8 mouse cellular contexts compared by ENCODE assay signal in genomic region chr11:97399958-97400710, GRCm38 (mm10). TPM values are rescaled to one million over a fixed set of nuclear protein-coding genes. Genes with fewer than 3 reads are reported as not detected.
DNase-seq lines count a peak whose midpoint lies in the region; ATAC-seq and TF ChIP-seq lines count a peak whose summit lies in the region.

No protein-coding gene starts in this region.

- H3K4me1 ChIP-seq in embryonic facial prominence, embryonic 13.5 days = peaks cover 14% of the 10 kb centered on the region
- peaks cover 10% of the 10 kb centered on the region for H3K4me1 ChIP-seq in limb, embryonic 14.5 days (ENCODE audit: control insufficient read depth, insufficient read depth, low read length)
- no peaks in the 10 kb centered on the region for H3K4me1 ChIP-seq in midbrain, postnatal 0 days (ENCODE audit: insufficient read depth, low read length)

- 2% methylated on average over 23 of the region's 23 CpGs for WGBS in embryonic facial prominence, embryonic 13.5 days
- 3% methylated on average over 20 of the region's 23 CpGs for WGBS in limb, embryonic 14.5 days
- WGBS in midbrain, postnatal 0 days = 3% methylated on average over 23 of the region's 23 CpGs

- H3K4me2 ChIP-seq in embryonic facial prominence, embryonic 13.5 days = peak overlapping the region; percentile 71
- peak overlapping the region; percentile 74 for H3K4me2 ChIP-seq in limb, embryonic 14.5 days (replicated peaks; ENCODE audit: low read depth, low read length, severe bottlenecking)
- peak overlapping the region; percentile 63 for H3K4me2 ChIP-seq in midbrain, postnatal 0 days (ENCODE audit: low read depth, low read length, poor library complexity, severe bottlenecking)

- TF ChIP-seq CTCF in midbrain, postnatal 0 days (IDR thresholded peaks at IDR 0.05) = peak; percentile 95

- peak; percentile 87 for DNase-seq in A20 (ENCODE audit: low read depth, low spot score)
- DNase-seq in adrenal gland, postnatal 36 days = peak; percentile 88 to 90
- peak; percentile 70 for DNase-seq in heart, adult 8-10 months (ENCODE audit: low spot score)
- peak; percentile 76 to 83 for DNase-seq in kidney, adult 8-10 months
- DNase-seq in limb, embryonic 14.5 days (ENCODE audit: low spot score) = peak; percentile 93
- peak; percentile 93 for DNase-seq in midbrain, postnatal 0 days (ENCODE audit: low spot score)
- peak; percentile 55 to 79 for DNase-seq in spleen, postnatal 10 days (ENCODE audit: low spot score in 2 of 2)

- 0 out of 2 replicates have a peak, but pooled peaks have one; percentile 26 for ATAC-seq in embryonic facial prominence, embryonic 13.5 days (ENCODE audit: insufficient number of reproducible peaks, insufficient read depth, low FRiP score, low TSS enrichment, low read depth)
- ATAC-seq in limb, embryonic 14.5 days (ENCODE audit: low FRiP score, low read depth) = peak; percentile 70
- peak; percentile 72 for ATAC-seq in midbrain, postnatal 0 days (ENCODE audit: low FRiP score)

- peak overlapping the region; percentile 43 for H3K4me3 ChIP-seq in embryonic facial prominence, embryonic 13.5 days
- H3K4me3 ChIP-seq in limb, embryonic 14.5 days (replicated peaks; ENCODE audit: low read length) = peak overlapping the region; percentile 33
- peak overlapping the region; percentile 34 for H3K4me3 ChIP-seq in midbrain, postnatal 0 days (ENCODE audit: low read depth, low read length)

- no peaks in the 10 kb centered on the region for H3K9me3 ChIP-seq in embryonic facial prominence, embryonic 13.5 days
- H3K9me3 ChIP-seq in limb, embryonic 14.5 days (ENCODE audit: control insufficient read depth, low read length) = no peaks in the 10 kb centered on the region
- H3K9me3 ChIP-seq in midbrain, postnatal 0 days (ENCODE audit: low read length) = no peaks in the 10 kb centered on the region

- TF ChIP-seq POLR2A in limb, embryonic 14.5 days (IDR thresholded peaks at IDR 0.05; ENCODE audit: borderline replicate concordance, extremely low read depth, insufficient read depth, insufficient read length) = no peak

- H3K27ac ChIP-seq in embryonic facial prominence, embryonic 13.5 days = no peak overlapping the region
- no peak overlapping the region for H3K27ac ChIP-seq in limb, embryonic 14.5 days (replicated peaks; ENCODE audit: low read depth, low read length)
- peak overlapping the region; percentile 48 for H3K27ac ChIP-seq in midbrain, postnatal 0 days (ENCODE audit: low read depth, low read length)

- no peak overlapping the region for H3K9ac ChIP-seq in embryonic facial prominence, embryonic 13.5 days
- no peak overlapping the region for H3K9ac ChIP-seq in limb, embryonic 14.5 days (ENCODE audit: low read depth, low read length, severe bottlenecking)
- peak overlapping the region; percentile 33; the same call in 1 of the 2 replicates for H3K9ac ChIP-seq in midbrain, postnatal 0 days (replicated peaks; ENCODE audit: low read length, poor library complexity, severe bottlenecking)

- H3K36me3 ChIP-seq in embryonic facial prominence, embryonic 13.5 days = peaks cover 25% of the 10 kb centered on the region
- peaks cover 17% of the 10 kb centered on the region; the same call in 1 of the 2 replicates for H3K36me3 ChIP-seq in limb, embryonic 14.5 days (ENCODE audit: control insufficient read depth, insufficient read depth, low read length)
- peaks cover 15% of the 10 kb centered on the region for H3K36me3 ChIP-seq in midbrain, postnatal 0 days (ENCODE audit: insufficient read depth, low read length)

- peaks cover 1% of the 10 kb centered on the region for H3K27me3 ChIP-seq in embryonic facial prominence, embryonic 13.5 days
- H3K27me3 ChIP-seq in limb, embryonic 14.5 days (ENCODE audit: control insufficient read depth, insufficient read depth, low read length) = no peaks in the 10 kb centered on the region
- H3K27me3 ChIP-seq in midbrain, postnatal 0 days (ENCODE audit: insufficient read depth, low read length) = no peaks in the 10 kb centered on the region

RNA-seq across cellular contexts. Expression of gene Arhgap23, which starts 15.2 kb away (rescaled TPM):
- 10 to 100 TPM; 28.6 to 37.3 TPM for total RNA-seq in adrenal gland, postnatal 36 days (2021)
- 7.7 and 8.4 TPM in 2 replicates for polyA plus RNA-seq in embryonic facial prominence, embryonic 13.5 days (2015; fragmentation: Nextera tagmentation; extraction: Ambion mirVana)
- 10 to 100 TPM; 13.3 to 14.9 (median 14.0) TPM for total RNA-seq in heart, adult 8-10 months (2022)
- 28.9 and 37.9 TPM in 2 replicates for polyA plus RNA-seq in limb, embryonic 14.5 days (2012; rRNA removed)
- 9.8 and 10.8 TPM in 2 replicates for polyA plus RNA-seq in limb, embryonic 14.5 days (2014; fragmentation: Nextera tagmentation; extraction: Ambion mirVana)
- 80.2 and 80.9 TPM in 2 replicates for total RNA-seq in midbrain, postnatal 0 days (2014; rRNA removed)
- polyA plus RNA-seq in midbrain, postnatal 0 days (2015; fragmentation: Nextera tagmentation; extraction: Ambion mirVana) = 9.2 and 9.6 TPM in 2 replicates

RNA-seq across cellular contexts. Expression of gene Socs7, which starts 37.8 kb away (rescaled TPM):
- 10 to 100 TPM; 20.6 to 22.1 TPM for total RNA-seq in adrenal gland, postnatal 36 days (2021)
- 4.7 and 5.3 TPM in 2 replicates for polyA plus RNA-seq in embryonic facial prominence, embryonic 13.5 days (2015; fragmentation: Nextera tagmentation; extraction: Ambion mirVana)
- total RNA-seq in heart, adult 8-10 months (2022) = 10 to 100 TPM; 19.2 to 23.4 (median 20.0) TPM
- polyA plus RNA-seq in limb, embryonic 14.5 days (2012; rRNA removed) = 13.7 and 14.1 TPM in 2 replicates
- polyA plus RNA-seq in limb, embryonic 14.5 days (2014; fragmentation: Nextera tagmentation; extraction: Ambion mirVana) = 2.6 and 3.0 TPM in 2 replicates
- total RNA-seq in midbrain, postnatal 0 days (2014; rRNA removed) = 54.9 and 60.4 TPM in 2 replicates
- polyA plus RNA-seq in midbrain, postnatal 0 days (2015; fragmentation: Nextera tagmentation; extraction: Ambion mirVana) = 6.9 and 7.4 TPM in 2 replicates

RNA-seq across cellular contexts. Expression of gene Gpr179, which starts 48.3 kb away (rescaled TPM):
- 1 to 10 TPM in 1 of 2 experiments, under 1 TPM in 1; 0.93 to 1.2 TPM for total RNA-seq in adrenal gland, postnatal 36 days (2021)
- 0.15 and 0.21 TPM in 2 replicates for polyA plus RNA-seq in embryonic facial prominence, embryonic 13.5 days (2015; fragmentation: Nextera tagmentation; extraction: Ambion mirVana)
- under 1 TPM in 3 of 4 experiments, not detected in 1; 0.06 to 0.12 (median 0.06) TPM for total RNA-seq in heart, adult 8-10 months (2022)
- 0.08 and 0.09 TPM in 2 replicates for polyA plus RNA-seq in limb, embryonic 14.5 days (2012; rRNA removed)
- 0.07 TPM in 2 replicates for polyA plus RNA-seq in limb, embryonic 14.5 days (2014; fragmentation: Nextera tagmentation; extraction: Ambion mirVana)
- total RNA-seq in midbrain, postnatal 0 days (2014; rRNA removed) = 0.57 and 0.71 TPM in 2 replicates
- 0.66 and 0.78 TPM in 2 replicates for polyA plus RNA-seq in midbrain, postnatal 0 days (2015; fragmentation: Nextera tagmentation; extraction: Ambion mirVana)
